Mouse (Mus musculus) liver, postnatal 0 days (tissue): ENCODE measurements around the gene Inpp4a.

Source experiments
- CTCF ChIP-seq: sonication (generic); IDR thresholded peaks from 2 replicates; pipeline ENCODE4 v1.5.1; 2016; ENCODE audit warnings: antibody characterized with exemption, low read depth
- EP300 ChIP-seq: IDR thresholded peaks from 2 replicates; pipeline ENCODE4 v1.6.1; 2016; ENCODE audit warnings: antibody characterized with exemption, low read depth, mild to moderate bottlenecking

- TF ChIP-seq EP300 (no peak), CTCF (no peak)
Observed at GRCm38 (mm10) chr1:37299540-37300491, at the start of gene Inpp4a.
